35 mouse cellular contexts compared by ENCODE assay signal in genomic region chr19:25116981-25117380, GRCm38 (mm10).
"Had no signal": no experiment of that assay in that cellular context is flagged by ENCODE, and none has a peak within 500 bp of the region (broad histone marks: within the 10 kb centered on the region; RNA-seq: fewer than 3 reads in every experiment).

No protein-coding gene starts in this region.

- H3K4me3 ChIP-seq: heart, embryonic 10.5 days; heart, embryonic 12.5 days; heart, embryonic 13.5 days; heart, embryonic 15.5 days; hindbrain, embryonic 10.5 days; hindbrain, embryonic 12.5 days; hindbrain, embryonic 13.5 days; hindbrain, embryonic 15.5 days; intestine, embryonic 15.5 days; kidney, embryonic 15.5 days; layer of hippocampus, adult 2 months had no signal

- H3K36me3 ChIP-seq: heart, embryonic 10.5 days; heart, embryonic 12.5 days; heart, embryonic 13.5 days; heart, embryonic 15.5 days; hindbrain, embryonic 10.5 days; hindbrain, embryonic 12.5 days; hindbrain, embryonic 13.5 days; hindbrain, embryonic 15.5 days; intestine, embryonic 15.5 days; kidney, embryonic 15.5 days had no signal

- H3K27ac ChIP-seq: heart, embryonic 10.5 days; heart, embryonic 13.5 days; heart, embryonic 15.5 days; hindbrain, embryonic 10.5 days; hindbrain, embryonic 12.5 days; hindbrain, embryonic 13.5 days; hindbrain, embryonic 14.5 days; hindbrain, embryonic 15.5 days; hindbrain, postnatal 0 days; intestine, embryonic 15.5 days; kidney, embryonic 15.5 days; kidney, postnatal 0 days; layer of hippocampus, adult 2 months had no signal

- ATAC-seq: hindbrain, embryonic 16.5 days; hindbrain, postnatal 0 days; inflammation-experienced regulatory T-cells, adult 6 months; intestine, embryonic 15.5 days; intestine, embryonic 16.5 days; intestine, postnatal 0 days had no signal

- H3K4me2 ChIP-seq: heart, embryonic 11.5 days; heart, embryonic 12.5 days; heart, embryonic 13.5 days; heart, embryonic 15.5 days; hindbrain, embryonic 12.5 days; hindbrain, embryonic 13.5 days; hindbrain, embryonic 14.5 days; hindbrain, embryonic 15.5 days; intestine, embryonic 15.5 days; kidney, embryonic 15.5 days had no signal

- H3K27me3 ChIP-seq: heart, embryonic 12.5 days; heart, embryonic 15.5 days; hindbrain, embryonic 12.5 days; hindbrain, embryonic 15.5 days; intestine, embryonic 15.5 days; kidney, embryonic 15.5 days had no signal

- H3K9ac ChIP-seq: heart, embryonic 12.5 days; heart, embryonic 13.5 days; heart, embryonic 15.5 days; hindbrain, embryonic 12.5 days; hindbrain, embryonic 13.5 days; hindbrain, embryonic 14.5 days; hindbrain, embryonic 15.5 days; intestine, embryonic 15.5 days; kidney, embryonic 15.5 days had no signal

- H3K9me3 ChIP-seq: heart, embryonic 10.5 days; heart, embryonic 12.5 days; heart, embryonic 13.5 days; heart, embryonic 15.5 days; hindbrain, embryonic 10.5 days; hindbrain, embryonic 12.5 days; hindbrain, embryonic 13.5 days; hindbrain, embryonic 15.5 days; intestine, embryonic 15.5 days; kidney, embryonic 15.5 days had no signal

- H3K4me1 ChIP-seq: hindbrain, embryonic 12.5 days; hindbrain, embryonic 13.5 days; hindbrain, embryonic 15.5 days; intestine, embryonic 15.5 days had no signal

- DNase-seq: heart, postnatal 10 days; heart, postnatal 14 days; heart, postnatal 36 days; heart, postnatal 4 days; kidney, adult 11 months; kidney, adult 18-20 months; kidney, adult 2 months; kidney, adult 8-10 months; kidney, adult 9 months; kidney, postnatal 10 days; kidney, postnatal 14 days; kidney, postnatal 25 days; kidney, postnatal 36 days; kidney, postnatal 4 days; layer of hippocampus, adult 9-11 months; layer of hippocampus, postnatal 36 days had no signal
